Mouse (Mus musculus) CD4-positive, CD25-positive, alpha-beta regulatory T cell, adult 2 months (primary cell): ENCODE measurements around the gene Vps33b.

ENCODE experiments used
- DNase-seq: peaks from one replicate; pipeline ENCODE4 v3.0.0-alpha.2; 2012; ENCODE audit warnings: low read depth, low spot score

Vps33b gene

DNA sequence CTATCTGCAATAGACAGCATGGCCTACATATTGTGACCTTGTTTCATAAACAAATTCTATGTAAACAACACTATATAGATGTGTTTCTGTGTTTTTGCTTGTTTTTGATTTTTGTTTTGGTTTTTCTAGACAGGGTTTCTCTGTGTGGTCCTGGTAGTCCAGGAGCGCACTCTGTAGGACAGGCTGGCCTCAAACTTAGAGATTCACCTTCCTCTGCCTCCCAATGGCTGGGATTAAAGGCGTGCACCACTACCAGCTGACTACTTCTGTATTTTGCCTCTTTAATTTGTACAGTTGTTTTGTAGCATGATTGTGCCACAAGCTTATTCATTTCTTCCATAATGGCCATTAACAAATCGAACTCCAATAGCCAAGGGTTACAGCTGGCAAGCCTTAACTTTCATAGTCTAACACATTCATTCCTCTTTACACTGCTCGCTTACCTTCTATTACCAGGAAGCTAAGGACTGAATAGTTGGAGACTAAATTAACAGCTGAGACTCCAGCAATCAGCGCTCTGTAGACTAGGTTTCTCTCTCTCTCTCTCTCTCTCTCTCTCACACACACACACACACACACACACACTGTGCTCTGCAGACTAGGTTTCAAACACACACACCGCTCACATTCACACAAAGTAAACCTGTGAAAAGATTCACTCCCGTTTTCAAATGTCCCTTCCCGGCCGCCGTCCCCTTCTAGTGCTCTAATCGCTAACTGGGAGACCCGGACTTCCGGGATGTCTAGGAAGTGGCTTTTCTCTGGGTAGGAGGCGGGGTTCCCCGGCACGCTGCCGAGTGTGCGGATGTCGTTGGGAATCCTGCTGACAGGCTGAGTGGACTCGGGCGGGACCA lies at the start of gene Vps33b:
Gene Vps33b (plus strand): TSS at position 753 of the 854 bp plus-strand sequence.
- peak; percentile 95 for DNase-seq

DNA sequence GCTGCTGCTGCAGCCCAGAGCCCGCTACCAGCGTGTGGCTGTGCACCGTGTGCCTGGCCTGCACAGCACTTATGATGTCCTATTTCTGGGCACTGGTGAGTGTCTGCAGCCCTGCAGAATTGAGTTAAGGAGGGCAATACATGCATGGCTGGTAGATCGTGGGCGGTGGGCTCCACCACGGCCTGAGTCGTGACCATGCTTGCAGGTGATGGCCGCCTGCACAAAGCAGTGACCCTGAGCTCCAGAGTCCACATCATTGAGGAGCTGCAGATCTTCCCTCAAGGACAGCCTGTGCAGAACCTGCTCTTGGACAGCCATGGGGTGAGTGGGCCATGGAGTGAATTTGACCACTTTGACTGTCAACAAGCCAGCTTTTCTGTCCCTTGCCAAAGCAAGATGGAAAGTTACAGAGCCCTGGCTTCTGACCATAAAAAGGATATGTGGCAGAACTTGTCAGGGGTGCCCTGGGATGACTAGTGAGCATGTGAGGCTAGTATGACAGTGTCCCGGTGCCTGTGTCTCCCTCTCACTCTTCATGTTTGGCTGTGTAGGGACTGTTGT lies 49.1 kb upstream of the Vps33b start:
- no peak for DNase-seq

DNA sequence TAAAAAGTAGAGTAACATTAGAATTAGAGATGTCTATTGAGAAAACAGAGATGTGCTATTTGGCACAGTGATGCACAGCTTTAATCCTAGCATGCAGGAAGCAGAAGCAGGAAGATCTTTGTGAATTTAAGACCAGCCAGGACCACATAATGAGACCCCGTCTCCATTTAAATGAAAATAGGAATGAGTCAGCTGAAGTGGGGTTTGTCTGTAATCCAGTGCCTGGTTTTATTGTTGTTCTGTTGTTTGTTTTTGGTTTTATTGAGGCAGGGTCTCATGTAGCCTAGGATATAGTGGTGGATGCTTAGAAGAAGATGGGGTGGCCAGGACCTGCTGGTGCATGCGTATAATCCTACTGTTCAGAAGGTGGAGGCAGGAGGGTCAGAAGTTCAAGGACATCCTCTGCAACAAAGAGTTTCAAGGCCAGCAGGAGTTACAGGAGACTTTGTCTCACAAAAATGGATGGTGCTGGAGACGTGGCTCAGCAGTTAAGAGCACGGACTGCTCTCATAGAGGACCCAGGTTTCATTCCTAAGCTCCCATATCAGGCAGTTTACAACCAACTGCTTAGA lies 48.2 kb upstream of the Vps33b start:
- no peak for DNase-seq

DNA sequence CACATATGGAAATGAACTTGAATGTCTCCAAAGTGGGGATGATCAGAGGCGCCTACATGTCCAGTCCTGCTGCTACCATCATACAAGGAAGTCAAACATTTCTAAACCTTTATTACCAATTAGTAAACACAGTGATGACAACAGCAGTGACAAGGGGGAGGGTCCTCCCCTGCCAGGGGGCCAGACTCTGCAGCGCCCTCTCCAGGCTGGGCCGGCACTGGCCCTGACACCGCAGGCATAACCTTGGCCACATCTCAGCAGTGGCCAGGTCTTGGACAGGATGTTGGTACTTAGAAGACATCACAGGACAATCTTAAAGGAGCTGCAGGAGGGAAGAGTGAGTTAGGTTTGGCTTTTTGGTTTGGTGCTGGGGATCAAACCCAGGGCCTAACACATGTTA lies 42.4 kb upstream of the Vps33b start:
- peak; percentile 33 for DNase-seq

DNA sequence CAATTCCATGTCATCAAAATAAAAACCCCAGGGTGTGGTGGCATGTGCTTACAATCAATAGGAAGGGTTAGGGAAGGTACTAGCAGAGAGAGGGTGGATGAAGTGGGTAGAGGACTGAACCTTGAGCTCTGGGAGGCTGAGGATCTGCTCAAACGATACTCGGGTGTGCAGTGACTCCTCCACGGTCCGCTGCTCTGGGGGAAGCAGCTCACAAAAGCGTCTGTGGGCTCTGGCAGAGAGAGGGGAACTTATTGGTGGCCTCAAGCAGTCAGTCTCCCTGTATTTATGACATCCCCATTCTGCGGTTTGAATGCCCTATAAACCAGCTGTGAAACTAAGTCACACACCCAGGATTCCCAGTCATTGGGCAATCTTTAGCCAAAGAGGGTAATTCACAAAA lies 39.3 kb upstream of the Vps33b start:
- DNase-seq, result no peak

DNA sequence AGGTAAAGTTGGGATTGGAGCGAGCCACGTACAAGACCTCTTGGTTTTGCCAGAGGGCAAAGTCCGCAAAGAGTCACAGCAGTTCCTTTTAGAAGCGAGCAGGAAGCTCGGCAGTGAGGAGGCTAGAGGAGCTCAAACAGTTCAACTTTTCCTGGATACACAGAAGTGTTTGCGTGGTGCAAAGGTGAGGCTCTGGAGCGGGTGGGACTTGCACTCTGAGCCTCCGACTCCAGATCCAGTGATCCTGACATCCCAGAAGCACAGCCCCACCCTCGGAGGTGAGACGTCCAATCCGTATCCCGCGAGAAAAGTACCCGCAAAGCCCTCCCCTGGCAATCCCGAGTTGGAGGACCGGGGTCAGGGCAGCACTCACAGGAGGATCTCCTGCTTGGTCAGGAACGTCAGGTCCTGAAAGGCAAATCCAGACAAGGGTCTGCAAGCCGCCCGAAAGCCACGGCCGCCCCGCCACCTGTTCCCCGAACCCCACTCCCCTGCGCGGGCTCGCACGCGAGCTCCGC lies 37.4 kb upstream of the Vps33b start:
- DNase-seq, result no peak

DNA sequence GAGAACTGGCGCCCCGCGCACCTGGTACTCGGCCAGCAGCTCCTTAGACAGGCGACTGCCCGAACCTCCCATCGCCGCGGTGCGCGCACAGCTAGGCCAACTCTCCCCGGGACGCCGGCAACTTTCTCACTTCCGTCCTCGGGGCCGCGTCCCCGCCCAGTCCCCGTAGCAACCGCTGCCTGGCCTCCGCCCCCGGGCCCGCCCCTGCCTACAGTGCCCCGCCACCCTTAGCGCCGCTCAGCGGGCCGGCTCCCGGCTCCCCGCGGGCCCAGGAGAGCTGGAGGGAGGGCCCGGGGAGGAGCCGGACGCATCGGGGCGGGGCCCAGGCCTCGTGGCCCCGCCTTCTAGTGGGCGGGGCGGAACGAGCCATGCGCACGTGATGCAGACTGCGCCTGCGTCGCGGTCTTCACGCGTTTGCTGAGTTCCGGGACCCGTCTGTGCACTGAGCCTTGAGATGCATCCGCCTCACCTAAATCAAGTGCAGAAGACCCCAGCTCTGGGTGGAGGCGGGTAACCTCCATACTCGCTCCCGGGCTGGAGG lies 36.9 kb upstream of the Vps33b start, which contains the start of the genes Cib1 and Gdpgp1:
Gene Cib1 (minus strand): TSS at position 325 of the 541 bp plus-strand sequence.
Gene Gdpgp1 (plus strand): TSS at position 377 of the 541 bp plus-strand sequence.
- peak; percentile 99 for DNase-seq

DNA sequence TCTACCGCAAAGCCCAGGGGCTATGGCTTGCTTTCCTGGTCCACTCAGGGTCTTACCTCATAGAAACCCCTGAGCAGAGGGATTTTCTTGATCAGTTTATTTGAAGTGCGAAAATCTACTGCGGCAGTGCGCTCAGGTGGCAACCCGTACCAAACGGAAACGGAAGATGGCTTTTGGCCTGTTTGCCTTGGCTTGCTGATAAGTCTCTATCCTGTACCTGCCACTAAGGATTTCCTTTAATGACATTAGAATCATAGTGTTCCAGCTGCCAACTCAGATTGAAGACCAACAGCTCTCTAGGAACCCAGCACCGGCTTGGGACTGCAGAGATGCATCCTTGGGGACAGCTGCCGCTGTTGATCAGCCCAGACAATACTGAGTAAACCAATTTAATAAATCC lies 35.6 kb upstream of the Vps33b start:
- peak; percentile 31 for DNase-seq

DNA sequence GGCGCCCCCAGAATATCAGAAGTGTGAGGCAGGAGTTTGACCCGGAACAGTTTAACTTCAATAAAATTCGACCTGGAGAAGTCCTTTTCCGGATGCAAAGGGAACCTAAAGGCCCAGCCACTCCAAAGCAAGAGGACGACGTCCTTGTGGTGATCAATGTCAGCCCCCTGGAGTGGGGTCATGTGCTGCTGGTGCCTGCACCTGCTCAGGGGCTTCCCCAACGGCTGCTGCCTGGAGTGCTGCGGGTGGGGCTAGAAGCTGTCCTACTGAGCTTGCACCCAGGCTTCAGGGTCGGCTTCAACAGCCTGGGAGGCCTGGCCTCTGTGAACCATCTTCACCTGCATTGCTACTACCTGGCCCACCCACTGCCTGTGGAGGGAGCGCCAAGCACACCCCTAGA lies 30.9 kb upstream of the Vps33b start:
- no peak for DNase-seq

DNA sequence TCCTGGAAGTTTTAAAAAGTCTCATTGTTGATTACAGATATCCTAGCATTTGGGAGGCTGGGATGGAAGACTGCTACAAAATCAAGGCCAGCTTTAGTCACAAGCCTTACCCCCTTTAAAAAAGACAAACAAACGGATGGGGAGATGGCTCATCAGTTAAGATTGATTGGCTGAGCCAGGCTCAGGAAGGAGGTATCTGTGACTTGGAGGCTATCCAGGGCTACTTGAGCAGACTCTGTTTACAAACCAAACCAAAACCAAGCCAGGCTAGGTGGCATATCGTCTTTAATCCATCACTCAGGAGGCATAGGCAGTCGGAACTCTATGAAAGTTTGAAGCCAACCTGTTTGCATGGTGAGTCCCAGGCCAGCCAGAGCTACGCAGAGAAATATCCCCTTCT lies 27.8 kb upstream of the Vps33b start:
- DNase-seq, result no peak

DNA sequence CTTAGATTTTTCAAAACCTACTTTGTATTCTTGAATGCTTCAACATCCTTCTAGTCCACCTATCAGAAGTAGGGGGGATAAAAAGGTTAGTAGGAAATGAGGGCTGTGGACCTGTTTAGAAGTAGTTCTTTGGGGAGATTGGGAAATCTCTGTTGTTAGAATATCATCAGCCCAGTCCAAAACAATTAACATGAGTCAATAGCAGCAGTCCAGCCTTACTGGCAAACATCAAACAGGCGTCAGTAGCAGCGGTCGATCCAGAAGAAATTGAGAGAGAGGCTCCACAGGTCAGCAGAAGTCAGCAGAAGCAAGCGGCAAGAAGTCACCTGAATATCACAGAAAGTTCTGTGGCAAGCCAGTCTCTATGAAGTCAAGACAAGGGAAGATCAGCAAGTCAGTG lies 24.6 kb upstream of the Vps33b start:
- DNase-seq, result no peak

DNA sequence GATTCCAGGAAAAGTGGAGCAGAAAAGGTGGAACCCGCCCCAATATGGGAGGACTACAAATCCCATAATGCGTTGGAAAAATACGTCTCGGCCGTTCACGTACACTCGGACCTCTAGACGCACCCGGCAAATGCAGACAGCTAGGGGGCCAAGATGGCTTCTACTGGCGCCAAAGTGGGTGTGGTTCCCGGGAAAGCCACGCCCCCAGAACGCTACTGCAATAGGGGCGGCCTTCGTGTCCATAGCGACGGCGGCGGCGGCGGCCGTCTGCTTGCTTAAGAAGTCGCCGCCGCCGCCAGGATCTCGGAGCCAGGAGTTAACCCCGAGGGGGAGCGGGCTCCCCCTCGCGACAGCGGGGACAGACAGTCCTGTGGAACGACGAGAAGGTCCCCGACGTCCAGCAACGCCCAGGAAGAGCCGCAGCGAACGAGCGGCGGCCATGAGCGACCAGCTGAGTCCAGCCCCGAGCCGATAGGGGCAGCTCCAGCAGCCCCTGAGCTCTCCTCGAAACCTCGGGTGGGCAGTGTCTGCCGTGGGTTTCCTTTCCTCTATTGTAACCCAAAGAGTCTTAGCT lies 23.2 kb upstream of the Vps33b start, which contains the start of gene Ttll13:
Gene Ttll13 (plus strand): TSS at position 229 of the 574 bp plus-strand sequence.
- peak; percentile 97 for DNase-seq

DNA sequence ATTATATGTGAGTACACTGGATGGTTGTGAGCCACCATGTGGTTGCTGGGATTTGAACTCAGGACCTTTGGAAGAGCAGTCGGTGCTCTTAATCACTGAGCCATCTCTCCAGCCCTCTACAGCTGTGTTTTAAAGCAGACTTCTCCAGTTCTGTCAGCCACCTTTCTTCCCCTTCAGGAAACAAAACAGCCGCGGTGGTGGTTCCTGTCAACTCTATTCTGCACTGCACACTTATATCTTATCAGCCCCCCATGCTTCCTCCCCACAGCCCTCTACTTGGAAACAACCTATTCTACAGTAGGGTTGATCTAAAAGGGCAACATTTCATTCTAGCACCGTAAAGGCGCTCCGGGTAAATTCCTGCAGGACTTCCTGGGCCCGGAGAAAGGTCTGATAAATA lies 22.6 kb upstream of the Vps33b start:
- no peak for DNase-seq

DNA sequence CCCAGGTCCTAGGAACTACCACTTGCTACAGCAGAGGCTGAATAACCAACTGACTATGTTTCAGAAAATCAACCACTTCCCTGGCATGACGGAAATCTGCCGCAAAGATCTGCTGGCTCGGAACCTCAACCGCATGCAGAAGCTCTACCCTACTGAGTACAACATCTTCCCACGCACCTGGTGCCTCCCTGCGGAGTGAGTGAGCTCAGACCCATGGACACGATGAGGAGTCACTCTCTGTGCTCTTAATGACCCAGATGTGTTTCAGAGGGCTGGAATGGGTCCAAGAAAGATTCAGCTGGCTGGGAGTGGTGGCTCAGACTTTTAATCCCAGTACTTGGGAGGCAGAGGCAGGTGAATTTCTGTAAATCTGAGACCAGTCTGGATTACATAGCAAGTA lies 17.0 kb upstream of the Vps33b start:
- no peak for DNase-seq

DNA sequence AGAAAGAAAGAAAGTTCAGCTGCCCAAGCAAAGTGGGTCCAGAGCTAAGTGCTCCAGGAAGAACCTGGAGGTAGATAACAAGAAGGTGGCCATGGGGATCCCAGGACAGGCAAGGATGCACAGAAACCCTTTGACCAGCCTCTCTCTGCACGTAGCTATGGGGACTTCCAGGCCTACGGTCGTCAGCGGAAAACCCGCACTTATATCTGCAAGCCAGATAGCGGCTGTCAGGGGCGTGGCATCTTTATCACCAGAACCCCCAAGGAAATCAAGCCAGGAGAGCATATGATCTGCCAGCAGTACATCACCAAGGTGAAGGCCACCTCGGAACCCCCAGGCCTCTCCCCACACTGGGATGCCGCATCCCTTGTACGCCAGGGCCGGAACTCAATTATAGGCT lies 16.6 kb upstream of the Vps33b start:
- peak; percentile 31 for DNase-seq

DNA sequence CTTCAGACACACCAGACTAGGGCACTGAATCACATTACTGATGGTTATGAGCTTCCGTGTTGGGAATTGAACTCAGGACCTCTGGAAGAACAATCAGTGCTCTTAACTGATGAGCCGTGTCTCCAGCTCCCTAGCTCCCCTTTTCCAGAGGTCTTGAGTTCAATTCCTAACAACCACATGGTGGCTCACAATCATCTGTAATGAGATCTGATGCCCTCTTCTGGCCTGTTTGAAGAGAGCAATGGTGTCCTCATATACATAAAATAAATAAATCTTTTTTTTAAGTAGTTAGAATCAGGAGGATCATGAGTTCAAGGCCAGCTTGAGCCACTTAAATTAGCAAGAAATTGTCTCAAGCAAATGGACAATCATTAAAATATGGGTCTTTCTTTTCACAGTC lies 13.5 kb upstream of the Vps33b start:
- DNase-seq, result peak; percentile 41

DNA sequence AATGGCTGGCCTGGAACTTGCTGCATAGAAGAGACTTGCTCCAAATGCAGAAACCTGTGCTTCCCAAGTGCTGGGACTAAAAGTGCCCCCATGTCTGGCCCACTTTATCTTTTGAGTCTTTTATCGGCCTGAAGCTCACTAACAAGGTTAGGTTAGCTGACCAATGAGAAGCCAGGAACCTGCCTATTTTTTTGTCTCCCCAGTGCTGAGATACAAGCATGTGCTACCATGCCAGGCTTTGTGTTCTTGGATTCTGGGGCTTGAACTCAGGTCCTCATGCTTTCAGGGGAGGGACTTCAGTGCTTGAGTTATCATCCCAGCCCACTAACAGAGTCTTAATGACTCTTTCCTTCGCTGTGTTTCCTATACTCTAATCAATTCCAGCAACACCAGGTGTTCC lies 11.7 kb upstream of the Vps33b start:
- DNase-seq, result no peak

DNA sequence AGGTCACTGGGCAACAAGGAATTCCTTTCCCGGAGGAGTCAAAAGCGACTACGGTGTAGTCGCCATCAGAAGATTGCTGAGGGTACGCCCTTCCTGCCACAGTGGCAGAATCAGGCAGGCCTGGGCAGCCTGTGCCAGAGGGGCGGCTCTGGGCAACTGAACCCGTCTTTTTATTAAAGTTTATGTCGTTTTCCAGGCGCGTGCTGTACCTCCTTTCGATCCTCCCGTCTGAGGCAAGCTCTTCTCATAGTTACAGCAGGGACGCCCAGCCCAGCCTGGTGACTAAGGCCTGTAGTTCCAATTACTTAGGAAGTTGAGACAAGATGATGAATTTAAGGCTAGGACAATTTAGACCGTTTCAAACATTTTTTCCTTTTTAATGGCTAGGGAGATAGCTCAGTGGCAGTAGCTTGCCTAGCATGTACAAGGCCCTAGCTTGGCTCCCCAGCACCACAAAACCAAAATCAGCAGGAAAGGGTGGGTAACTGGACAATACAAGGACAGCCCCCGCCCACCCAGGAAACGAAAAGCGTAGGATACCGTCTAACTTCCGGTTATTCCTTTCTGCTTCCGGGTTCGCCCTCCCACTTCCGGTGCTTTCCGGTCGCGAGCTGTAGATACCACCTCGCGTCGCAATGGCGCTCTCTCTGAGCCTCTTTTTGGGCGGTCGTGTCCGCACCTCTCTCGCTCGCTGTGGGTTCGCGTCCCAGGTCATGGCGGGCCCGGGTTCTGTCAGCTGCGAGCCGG lies 8.7 kb upstream of the Vps33b start, which contains the start of gene Ngrn:
Gene Ngrn (plus strand): TSS at position 591 of the 747 bp plus-strand sequence.
- DNase-seq, result peak; percentile 90

DNA sequence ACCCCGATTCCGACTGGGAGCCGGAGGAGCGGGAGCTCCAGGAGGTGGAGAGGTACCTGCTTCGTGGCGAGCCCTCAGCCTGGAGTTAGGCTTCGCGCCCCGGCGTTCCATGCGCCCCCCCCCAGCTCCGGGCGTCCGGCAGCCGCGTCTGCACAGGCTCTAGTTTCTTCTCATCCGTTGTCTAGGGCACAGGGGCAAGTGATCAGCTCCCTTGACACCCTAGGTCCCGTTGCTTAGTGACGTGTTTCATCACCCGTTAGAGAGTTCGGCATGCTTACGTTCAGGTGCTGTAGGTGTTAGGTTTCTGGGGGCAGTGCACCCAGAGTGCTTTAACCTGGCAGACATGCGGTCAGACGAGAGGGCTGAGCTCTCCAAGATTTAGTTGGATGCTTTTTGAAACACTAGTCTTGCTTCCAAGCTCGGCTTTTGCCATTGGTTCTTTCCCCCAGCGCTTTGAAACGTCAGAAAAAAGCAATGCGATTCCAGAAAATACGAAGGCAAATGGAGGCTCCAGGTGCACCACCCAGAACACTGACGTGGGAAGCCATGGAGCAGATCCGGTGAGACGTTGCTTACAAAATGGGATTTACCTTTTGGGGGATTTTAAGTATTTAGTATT lies 8.0 kb upstream of the Vps33b start:
- no peak for DNase-seq

DNA sequence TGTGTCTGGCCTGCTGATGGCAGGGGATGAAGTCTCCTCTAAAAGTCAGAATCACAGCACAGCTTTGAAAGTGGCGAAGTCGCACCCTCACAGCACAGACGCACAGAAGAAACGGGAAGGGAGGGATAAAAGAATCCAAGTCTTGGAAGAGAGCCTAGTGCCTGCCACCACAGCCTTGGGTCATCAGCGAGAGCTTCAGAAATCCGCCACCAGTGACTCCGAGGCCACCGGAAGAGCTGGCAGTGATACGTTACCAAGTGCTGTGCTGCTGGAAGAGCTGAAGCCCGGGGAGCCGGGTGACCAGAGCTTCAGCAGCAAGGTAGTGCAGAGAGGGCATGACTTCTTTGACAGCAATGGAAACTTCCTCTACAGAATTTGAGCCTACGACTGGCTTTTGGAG lies 4.8 kb upstream of the Vps33b start:
- no peak for DNase-seq

DNA sequence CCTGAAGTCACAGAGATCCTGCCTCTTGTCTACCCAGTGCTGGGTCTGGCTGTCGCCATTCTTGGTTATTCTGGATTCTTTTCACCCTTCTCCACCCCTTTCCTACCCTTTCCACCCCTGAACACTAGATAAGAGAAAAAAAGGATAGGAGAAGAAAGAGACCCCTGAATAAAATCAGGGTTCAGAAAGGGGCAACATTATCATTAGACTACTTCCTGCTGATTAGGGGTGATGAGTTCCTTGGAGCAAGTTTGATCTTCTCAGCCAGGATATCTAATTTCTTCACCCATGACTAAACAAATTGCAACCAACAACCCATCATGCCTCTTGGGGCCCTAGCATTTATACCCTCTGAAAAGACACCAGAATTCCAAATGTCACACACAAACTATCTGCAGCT lies 1.7 kb upstream of the Vps33b start:
- no peak for DNase-seq
